Mouse (Mus musculus) cerebellum, adult 8-10 months (tissue): ENCODE results near the gene Fyn.

Source experiments
- DNase-seq: peaks from one replicate; pipeline ENCODE4 v3.0.0; 2022

The Fyn gene

DNA sequence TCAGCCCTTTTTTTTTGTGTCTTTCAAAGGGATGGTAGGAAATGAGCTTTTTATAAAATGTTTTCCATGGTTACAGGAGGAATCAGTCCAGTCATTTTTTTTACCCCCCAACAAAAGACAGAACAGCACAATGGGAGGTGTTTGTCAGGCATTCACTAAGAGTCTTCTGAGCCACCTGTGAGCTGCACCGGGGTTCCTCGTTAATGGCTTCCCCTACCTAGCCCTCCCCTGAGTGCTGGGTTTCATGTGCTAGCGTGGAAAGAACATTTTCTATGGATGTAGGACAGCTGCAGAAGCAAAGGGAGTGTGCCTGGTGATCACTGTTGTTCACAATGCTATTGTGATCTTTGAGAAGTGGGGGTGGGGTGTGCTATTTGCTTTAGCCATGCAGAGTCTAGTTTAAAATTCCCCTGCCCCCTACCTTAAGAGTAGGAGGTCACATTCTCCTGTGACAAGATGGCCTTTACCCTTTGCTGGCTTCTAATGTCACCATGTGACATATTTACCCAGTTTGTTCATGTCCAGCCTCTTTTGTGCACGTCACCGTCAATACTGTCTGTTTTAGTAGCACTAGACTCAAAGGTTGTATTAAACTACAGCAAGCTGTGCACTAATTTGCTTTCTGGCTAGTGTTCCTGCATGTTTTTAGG lies 11.2 kb downstream of the Fyn start:
- no peak for DNase-seq

DNA sequence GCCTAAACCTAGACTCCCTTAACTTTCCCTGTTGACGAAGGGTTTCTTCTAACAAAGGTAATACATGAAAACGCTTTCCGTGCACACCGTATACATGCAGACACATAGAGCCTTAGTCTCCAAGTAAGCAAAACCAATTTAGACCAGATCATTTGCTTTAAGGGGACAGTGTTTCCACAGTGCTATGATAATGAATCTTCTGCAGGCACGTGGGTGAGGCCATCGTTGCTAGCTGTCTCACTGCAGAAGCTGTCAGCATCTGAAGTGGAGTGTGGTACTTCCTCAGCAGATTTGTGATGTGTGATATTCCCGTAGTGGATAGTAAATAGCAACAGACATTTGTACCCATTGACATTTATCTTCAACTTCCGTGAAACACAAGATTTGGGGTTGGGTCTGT lies 16.6 kb downstream of the Fyn start:
- DNase-seq, result no peak

DNA sequence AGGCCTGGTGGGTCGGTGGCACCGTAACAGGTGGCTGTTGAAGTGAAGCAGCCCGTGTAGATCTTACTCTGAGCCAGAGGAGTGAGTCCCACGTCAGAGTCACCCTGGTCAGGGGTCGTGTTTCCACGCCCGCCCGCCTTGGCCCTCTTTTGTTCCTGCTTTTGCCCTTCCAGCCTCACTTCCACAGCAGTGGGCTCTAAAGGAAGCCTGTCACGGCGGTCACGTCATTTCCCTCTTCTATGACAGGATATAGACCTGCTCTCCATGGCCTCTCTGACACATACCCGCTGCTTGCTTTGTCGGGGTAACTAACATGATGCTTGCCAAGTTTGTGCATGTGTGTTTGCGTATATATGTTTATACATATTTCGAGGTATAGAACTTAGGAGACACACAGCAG lies 17.5 kb downstream of the Fyn start:
- no peak for DNase-seq

DNA sequence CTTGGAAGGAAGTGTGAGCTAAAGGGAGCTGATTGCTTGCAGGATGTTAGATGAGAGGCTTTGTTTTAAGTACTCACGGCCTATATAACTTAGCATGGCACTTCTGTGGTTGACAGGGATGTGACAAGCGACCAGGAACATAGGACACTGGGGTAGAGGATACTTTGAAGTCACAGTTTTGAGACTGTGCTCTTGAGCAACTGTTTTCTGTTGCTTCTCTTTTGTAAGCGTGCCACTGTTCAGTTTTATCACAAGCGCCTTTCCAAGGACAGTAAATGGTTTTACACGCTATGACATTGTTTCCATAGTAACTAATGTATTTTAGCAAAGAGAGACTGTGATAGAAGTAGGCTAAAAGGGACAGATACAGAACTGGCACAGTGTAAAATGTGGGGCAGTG lies 18.4 kb downstream of the Fyn start:
- DNase-seq, result no peak

DNA sequence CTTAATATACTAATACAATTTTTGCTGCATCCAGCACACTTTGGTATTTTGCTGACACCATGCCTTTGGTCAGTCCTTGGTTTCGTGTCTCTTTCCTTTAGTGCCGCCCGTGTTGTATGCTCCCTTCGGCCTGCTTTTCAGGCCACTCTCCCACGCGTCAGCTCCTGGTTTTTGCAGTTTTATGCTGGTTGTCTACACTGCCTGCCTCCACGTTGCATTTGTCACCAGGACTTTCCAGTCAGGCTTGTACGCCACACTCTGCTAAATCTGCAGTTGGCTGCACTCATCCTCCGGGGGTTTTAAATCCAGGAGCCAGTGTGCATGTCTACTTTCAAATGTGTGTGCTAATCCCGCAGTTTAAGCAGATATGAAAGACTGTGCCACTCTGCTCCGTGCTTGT lies 18.9 kb downstream of the Fyn start:
- DNase-seq, result no peak

DNA sequence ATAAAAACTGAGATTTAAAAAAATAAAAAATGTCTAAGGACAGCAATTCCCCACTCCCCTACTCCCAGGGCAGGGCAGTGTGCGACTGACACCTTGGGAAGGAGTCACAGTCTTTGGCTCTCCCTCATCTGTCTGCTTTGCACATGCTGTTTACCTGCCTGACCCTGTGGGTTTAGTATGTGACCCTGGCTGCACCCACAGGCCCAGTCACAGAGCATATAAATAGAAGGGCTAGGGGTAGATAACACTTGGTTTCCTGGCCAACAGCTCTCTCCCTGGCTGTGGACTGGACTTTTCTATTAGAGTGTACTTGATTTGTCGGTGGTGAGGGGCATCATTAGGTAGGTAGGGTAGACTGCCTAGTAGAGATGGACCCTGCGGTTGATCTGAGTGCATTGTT lies 19.5 kb downstream of the Fyn start:
- no peak for DNase-seq

DNA sequence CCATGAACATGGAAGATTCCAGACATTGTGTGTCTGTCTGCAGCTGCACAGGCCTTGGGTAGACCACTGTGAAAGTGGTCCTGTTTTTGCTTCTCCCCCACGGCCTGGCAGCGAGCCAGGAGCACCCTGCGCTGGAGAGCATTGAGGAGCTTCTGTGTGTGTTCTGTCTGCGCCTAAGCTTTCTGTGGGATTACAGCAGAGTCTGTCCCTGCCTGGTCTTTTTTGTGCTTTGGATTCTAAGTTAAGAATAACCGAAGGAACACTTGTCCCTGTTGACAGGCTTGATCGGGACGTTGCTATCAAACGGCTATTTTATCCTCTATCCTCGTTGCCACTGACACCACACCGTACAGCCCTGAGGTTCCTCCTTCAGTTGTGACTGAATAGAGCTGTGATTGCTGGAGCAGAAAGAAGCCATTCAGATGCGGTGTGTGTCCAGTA lies 20.8 kb downstream of the Fyn start:
- no peak for DNase-seq

DNA sequence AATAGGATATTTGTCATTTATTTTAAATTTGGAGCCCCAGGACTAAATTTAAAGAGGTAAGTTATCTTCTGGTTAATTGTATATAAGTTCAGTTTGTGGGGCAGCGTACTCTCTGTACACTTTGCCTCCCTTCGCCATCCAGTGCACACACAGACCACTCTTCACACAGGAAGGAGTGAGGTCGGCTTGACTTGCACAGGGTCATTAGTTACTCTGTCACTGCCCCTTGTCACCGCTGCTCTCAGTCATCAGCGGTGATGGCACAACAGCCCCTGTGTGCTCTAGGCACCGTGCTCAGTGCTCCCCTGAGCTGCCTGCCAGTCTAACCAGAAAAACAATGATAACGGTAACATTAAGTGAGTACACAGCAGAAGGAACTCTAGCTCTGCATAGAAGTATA lies 21.9 kb downstream of the Fyn start:
- DNase-seq, result no peak

DNA sequence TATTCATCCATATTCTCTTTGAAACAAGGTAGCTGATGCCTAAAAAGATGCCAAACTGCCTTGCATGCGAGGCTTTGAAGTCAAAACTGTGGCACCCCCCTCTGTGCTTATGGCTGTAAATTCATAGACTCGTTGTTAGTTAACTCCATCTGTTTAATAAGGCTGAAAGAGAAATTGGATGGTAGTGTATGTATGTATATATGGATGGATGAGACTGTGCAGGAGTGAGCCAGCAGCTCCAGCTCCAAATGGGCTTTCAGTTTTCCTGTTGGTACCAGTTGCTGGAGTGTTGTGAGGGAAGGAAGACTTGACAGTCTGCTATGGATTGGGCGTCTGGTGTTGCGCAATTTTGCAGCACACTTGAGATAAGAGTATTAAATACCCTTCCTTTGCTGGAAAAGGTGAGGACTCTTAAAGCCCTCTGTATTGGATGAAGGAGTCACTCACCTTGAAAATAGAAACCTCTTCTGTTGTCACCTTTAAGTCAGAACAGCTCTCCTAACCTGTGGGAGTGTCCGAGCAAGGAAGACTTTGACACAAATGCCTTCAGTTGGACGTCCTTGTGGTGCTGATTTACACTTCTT lies 24.3 kb downstream of the Fyn start:
- DNase-seq, result no peak

DNA sequence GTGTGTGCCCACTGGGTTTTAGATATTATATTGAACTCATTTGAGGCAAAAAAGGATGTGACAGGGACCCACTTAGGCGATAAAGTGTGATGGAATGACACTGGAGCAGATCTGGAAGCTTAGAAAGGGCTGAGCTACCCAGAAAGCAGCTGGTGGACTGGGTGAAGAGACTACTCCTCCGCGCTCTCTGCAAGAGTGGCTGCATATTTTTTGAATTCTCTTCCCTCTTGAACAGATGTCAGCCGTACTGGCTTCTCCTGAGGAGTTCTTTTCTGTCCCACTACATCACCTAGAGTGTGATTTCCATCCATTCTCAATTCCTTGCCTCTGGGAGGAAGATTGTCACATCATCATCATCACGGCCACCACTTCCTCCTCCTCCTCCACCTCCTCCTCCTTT lies 26.9 kb downstream of the Fyn start:
- no peak for DNase-seq

DNA sequence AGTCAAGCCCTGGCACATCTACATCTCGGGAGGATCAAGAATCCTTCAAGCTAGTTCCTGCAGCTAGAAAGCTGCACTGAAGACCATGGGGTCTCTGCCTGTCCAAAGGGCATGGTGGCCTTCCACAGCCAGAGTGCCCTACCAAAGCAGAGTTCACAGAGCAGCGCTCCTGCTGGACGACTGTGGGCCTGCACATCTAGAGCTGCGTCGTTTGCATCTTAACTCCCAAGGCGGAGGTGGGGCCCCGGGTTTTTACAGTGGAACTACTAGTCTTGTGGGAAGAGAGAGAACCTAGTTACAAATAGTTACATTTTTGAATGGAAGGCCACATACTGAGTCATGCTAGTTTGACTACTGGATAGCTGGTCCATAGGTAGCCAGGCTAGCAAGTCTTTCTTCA lies 30.3 kb downstream of the Fyn start:
- no peak for DNase-seq

DNA sequence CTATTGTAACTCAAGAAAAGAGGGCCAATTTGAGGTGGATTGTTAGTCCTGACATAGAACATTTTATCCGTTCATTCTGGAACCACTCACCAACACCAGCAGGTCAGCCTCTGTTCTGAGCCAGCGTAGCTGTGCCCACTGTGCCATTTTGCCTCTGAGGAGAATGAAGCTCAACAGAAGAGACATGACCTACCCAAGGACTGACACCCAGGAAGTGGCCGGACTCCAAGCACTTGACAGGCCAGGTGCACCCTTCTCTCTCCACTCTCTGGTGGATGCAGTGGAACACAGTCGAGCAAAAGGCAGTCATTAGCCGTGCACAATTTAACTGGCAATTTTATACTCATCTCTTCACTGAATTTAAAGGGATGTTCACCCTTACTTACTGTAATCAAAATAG lies 31.5 kb downstream of the Fyn start:
- DNase-seq, result no peak

DNA sequence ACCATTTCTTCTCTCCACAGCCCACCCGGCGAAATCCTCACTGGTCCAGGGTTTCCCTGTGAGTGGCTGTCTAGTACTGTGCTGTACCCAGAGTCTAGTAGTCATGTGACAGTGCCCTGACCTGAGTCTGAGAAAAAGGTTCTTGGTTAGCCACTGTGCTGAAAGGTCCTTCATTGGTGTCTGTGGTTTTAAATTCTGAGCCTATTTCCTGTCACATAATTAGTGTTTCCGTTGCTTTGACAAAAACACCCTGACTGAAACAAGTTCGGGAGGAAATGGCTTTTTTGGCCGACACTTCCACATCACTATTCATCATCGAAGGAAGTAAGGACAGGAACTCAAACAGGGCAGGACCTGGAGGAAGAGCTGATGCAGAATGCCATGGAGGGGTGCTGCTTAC lies 33.8 kb downstream of the Fyn start:
- no peak for DNase-seq

DNA sequence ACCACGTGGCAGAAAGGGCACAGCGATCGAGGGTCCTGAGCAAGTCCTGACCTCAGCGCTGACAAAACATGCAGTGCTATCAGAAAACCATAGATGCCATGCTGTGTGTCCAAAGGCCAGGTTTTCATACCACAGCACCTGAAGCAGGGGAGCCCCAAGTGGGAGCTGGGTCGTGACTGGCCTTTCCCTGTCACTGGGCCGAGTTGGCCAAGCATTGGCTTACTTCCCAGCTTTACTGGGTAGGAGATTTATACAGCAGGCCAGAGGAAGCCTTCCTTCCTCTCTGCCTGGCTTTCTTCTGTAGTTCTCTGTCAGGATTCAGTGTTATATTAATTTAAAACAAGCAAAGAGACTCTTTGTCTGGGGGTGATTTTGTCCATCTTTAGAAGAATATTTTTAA lies 35.1 kb downstream of the Fyn start:
- peak; percentile 59 for DNase-seq

DNA sequence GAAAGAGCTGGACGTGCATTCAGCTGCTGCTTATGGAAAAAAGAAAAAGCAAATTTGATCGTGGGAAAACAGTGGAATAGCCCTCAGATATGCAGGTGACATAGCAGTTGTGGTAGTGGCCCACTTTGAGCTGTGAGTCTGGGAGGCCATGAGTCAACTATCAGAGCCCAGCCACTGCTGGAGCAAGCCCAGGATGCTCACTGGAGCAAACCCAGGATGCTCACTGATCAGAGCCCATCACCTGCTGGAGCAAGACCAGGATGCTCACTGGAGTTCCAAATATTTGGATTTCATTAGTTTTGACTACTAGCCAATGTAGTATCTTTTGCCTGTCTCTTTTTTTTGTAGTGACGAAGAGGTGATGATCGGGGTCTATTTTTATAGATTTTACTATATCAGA lies 35.5 kb downstream of the Fyn start:
- peak; percentile 61 for DNase-seq

DNA sequence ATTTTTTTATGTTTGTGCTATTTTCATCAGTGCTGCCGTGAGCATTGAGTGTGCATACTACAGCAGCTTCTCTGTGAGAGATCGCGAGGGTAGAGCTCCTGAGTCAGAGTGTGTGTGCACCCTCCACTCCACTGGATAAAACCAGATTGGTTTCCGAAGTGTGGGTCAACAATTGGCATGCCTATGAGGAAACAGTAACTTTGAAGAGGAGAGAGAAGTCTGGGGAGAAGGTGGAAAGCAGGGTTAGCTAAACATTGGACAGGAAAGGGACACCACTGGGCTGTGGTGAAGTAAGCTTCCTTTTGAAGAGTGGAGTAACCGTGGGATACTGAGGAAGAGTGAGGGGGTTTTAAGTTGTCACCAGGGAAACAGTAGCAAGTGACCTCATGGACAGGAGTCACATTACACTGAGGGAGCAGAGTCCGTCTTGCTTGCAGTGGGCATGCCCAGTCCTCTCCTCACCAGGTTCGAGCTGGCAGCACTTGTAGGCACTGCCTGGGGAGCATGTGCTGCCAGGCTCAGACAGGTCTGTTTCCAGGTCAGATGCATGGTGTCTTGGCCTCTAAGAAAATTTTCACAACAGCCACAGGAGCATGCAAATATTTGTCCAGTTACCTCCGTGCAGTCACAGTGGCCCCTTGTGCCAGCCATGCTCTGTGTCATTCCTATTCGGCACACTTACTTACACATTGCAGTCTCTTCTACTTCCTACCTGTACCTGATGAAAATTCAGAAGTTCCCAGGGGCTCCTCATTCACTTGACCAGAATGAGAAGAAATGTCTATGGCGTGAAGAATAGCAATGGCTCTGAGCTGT lies 37.5 kb downstream of the Fyn start:
- DNase-seq, result no peak

DNA sequence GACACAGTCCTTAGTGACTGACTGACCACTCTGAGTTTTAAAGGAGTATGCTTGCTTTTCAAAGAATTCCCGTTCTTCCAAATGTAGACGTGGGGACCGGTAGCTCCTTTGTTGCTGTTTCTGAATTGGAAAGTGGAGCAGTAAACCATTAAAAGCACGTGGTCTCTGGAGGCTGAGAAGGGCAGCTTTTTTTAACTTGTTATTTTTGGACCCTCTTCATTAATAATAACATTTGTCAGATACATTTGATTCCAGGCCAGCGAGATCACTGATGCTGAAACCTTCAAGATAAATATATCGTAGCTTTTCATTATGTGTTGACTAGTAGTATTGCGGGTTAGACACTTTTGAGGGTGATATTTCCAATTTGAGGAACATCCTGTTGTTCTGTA lies 38.1 kb downstream of the Fyn start:
- DNase-seq, result no peak

DNA sequence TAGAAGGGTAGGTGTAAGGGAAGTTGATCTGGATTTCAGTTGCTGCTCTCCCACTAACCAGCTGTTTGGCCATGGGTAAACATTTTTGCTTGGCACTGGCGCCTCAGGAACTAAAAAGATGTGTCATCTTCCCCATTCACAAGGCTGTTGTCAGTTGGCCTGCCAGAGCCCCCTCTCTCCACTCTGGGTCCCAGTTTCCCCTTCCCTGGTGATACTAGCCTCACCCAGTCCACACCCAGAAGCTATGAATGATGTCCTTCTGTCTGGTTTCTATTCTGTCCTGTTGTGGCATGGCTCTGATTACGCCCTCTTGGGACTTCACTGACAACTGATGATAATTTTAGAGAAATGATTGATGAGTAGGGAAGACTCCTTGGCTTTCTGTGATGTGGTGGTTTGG lies 38.9 kb downstream of the Fyn start:
- no peak for DNase-seq

DNA sequence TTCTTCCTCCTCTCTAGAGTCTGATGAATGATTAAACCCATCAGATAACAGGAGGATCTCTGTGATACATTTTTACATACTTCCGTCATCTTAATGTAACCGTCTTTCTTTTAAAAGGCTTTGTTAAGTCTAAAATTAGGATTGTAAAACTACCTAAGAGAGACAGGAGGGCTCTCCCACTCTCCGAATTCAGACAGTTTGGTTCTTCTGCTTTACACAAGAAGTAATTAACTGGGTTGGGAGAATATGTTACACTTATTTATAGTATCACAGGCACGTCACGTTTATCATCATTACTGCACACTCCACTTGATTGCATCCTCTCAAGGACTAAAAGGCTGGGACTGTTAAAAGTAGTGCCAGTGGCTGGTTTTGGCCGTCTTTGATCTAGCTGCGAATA lies 40.9 kb downstream of the Fyn start:
- no peak for DNase-seq

DNA sequence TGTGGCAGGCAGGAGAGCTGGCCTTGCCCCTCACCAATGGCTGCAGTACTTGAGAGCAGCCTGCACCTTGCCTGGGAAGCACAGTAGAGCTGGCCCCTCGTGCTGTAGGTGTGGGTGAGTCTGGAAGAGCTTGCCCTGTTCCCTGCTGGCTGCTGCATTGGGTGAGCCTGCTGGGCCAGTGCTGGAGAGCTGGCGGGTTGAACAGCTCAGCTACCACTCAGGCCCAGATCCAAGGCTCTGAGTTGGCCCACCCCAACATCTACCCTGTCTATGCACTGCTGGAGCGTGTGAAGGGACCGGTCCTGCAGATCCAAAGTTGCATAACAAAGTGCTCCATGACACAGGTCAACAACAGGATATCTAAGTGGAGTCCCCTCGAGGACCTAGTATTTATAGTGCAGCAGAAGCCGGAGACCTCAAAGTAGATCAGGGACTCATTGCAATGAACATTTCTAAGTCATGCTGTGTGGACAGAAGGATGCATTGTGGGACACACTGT lies 41.5 kb downstream of the Fyn start:
- no peak for DNase-seq

DNA sequence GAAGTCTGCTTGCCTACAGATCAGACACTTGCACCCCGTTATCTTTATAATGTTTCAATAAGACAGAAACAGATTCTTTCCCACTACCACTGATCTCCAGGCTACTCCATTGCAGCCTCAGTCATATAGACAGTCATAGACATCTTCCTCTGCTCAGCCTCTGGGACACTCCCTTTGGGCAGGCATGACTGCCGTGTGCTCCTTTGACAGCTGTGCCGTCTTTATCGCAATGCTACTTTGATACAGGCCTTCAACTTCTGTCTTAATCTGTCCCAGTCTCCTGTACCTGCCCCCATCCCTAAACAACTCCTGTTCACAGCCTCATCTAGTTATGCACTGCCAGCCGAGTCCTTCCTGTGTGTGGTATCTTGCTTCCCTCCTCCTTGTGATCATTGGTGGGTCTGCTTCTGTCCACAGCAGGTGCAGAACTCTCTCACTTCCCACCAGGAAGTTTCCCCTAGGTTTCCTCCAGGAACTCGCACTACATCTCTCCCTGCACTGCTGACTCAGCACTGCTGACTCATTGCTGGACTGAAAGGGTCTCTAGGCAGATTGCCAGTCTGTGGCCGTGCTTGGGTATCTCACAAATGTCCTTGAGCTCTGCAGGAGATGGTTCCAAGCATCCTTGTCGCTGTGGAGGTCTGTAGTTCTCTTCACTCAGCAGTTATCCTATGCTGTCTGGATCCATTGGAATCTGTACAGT lies 43.4 kb downstream of the Fyn start:
- no peak for DNase-seq

DNA sequence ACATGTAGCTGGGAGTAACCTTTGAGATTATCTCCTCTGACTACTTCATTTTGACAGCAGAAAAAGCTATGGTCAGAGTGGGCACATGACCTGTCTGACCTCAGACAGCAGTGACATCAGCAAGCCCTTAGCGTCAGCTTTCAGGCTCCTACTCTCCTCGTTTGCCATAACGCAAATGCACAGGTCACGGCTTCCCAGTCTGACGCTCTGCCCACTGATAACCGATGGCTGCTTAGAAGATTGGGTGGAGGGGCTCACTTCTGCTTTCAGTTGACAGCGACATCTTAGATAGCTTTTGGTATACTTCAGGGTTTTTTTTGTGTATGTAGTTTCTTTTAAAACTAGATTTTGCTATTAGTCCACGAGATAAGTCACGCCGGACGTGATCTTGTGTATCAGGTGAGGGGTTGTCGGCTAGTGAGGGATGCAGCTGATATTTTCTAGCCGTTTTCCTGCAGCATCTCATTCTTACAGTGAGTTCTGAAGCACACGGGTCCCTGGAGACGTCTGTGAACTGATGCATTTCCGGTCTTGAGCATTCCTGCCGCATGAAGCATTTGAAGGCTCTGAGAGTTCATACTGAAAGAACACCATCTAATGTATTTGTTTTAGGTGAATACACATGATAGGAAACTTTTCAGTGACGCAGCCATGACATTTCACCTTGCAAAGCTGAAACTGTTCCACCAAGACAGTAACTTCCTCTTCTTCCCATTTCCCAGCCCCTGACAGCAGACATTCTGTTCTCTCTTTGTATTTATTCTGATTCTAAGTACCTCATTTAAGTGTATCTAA lies 44.4 kb downstream of the Fyn start:
- DNase-seq, result no peak

DNA sequence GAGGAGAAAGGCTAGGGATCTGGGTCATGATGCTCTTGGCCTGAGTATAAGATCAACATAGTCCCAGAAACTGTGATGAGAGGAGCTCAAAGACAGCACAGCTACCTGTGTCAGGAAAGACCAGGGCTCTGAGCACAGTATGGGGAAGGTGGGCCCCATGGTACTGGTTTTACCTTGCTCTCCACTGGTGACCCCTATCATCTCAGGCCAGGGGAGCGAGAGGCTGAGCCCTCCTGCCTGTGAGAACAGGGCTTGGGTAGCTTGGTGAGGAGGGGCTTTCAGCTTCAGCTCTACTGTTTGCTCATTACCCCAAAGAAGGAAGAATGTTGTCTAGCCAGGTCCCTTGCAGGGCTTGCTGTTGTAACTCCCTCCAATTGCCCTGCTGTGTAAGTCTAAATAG lies 45.4 kb downstream of the Fyn start:
- DNase-seq, result no peak
